Mouse (Mus musculus): Measurements from ENCODE around the gene Arhgap21. TPM values are rescaled to one million over a fixed set of nuclear protein-coding genes. Genes with fewer than 3 reads are reported as not detected.

The Arhgap21 gene
- polyA plus RNA-seq, 1 experiment = 14.5 TPM

GRCm38 (mm10) chr2:20896446-20896845, 72.2 kb downstream of the Arhgap21 start:
- no peak for DNase-seq (ENCODE audit: low spot score)

- no peak for DNase-seq (ENCODE audit: low spot score)
These were observed 74.5 kb downstream of the Arhgap21 start for GRCm38 (mm10) chr2:20894100-20894690.

- no peak for DNase-seq (ENCODE audit: low spot score)
These were observed 79.9 kb downstream of the Arhgap21 start for GRCm38 (mm10) chr2:20888751-20889150.

- DNase-seq (ENCODE audit: low spot score) = no peak
These were observed 85.4 kb downstream of the Arhgap21 start for GRCm38 (mm10) chr2:20883288-20883687.

GRCm38 (mm10) chr2:20879877-20880605, 88.6 kb downstream of the Arhgap21 start:
- DNase-seq (ENCODE audit: low spot score) = no peak

- DNase-seq (ENCODE audit: low spot score) = no peak
These were observed 94.1 kb downstream of the Arhgap21 start for GRCm38 (mm10) chr2:20874621-20875020.

- DNase-seq (ENCODE audit: low spot score) = no peak
These were observed 99.3 kb downstream of the Arhgap21 start for GRCm38 (mm10) chr2:20869212-20869965.

GRCm38 (mm10) chr2:20868052-20868451, 100.6 kb downstream of the Arhgap21 start:
- DNase-seq (ENCODE audit: low spot score) = no peak

GRCm38 (mm10) chr2:20865795-20866194, 102.9 kb downstream of the Arhgap21 start:
- no peak for DNase-seq (ENCODE audit: low spot score)

GRCm38 (mm10) chr2:20864569-20864968, 104.1 kb downstream of the Arhgap21 start:
- no peak for DNase-seq (ENCODE audit: low spot score)

- no peak for DNase-seq (ENCODE audit: low spot score)
These were observed 107.9 kb downstream of the Arhgap21 start for GRCm38 (mm10) chr2:20860756-20861155.

GRCm38 (mm10) chr2:20849346-20849745, 119.3 kb downstream of the Arhgap21 start:
- DNase-seq (ENCODE audit: low spot score) = no peak

GRCm38 (mm10) chr2:20831608-20832406, 136.9 kb downstream of the Arhgap21 start:
- no peak for DNase-seq (ENCODE audit: low spot score)

GRCm38 (mm10) chr2:20830882-20831281, 137.8 kb downstream of the Arhgap21 start:
- DNase-seq (ENCODE audit: low spot score) = no peak

GRCm38 (mm10) chr2:20826258-20826657, 142.4 kb downstream of the Arhgap21 start:
- DNase-seq (ENCODE audit: low spot score) = no peak

GRCm38 (mm10) chr2:20818226-20818625, 150.5 kb downstream of the Arhgap21 start:
- no peak for DNase-seq (ENCODE audit: low spot score)

GRCm38 (mm10) chr2:20813986-20814385, 154.7 kb downstream of the Arhgap21 start:
- no peak for DNase-seq (ENCODE audit: low spot score)

- no peak for DNase-seq (ENCODE audit: low spot score)
These were observed 157.2 kb downstream of the Arhgap21 start for GRCm38 (mm10) chr2:20811506-20811905.

- DNase-seq (ENCODE audit: low spot score) = no peak
These were observed 167.3 kb downstream of the Arhgap21 start for GRCm38 (mm10) chr2:20801236-20801890.

All from urinary bladder, adult 2 months (tissue).